Mouse (Mus musculus) testis, postnatal 14 days (tissue): ENCODE results near the gene Dok4.
"Not testable (repeated sequence)": the region's sequence is repeated elsewhere in the genome, so short reads cannot be mapped to it uniquely, and the experiment has no call there.

Experiments
- DNase-seq: peaks from one replicate; pipeline ENCODE4 v3.0.0; 2021; ENCODE audit warnings: low spot score

Dok4 gene

GRCm38 (mm10) chr8:94838600-94838999 is 37.5 kb downstream of the Dok4 start:
- DNase-seq, result no peak

- peak; percentile 96 for DNase-seq
Observed at GRCm38 (mm10) chr8:94837662-94838574, 38.2 kb downstream of the Dok4 start, which contains the start of the genes Coq9 and Ciapin1. Coq9 (plus strand) TSS chr8:94838321. Ciapin1 (minus strand) TSS chr8:94838358.

- no peak for DNase-seq
Observed at GRCm38 (mm10) chr8:94836456-94837240, 39.5 kb downstream of the Dok4 start.

GRCm38 (mm10) chr8:94835751-94836150 is 40.4 kb downstream of the Dok4 start:
- not testable (repeated sequence) for DNase-seq

GRCm38 (mm10) chr8:94833901-94834405 is 42.2 kb downstream of the Dok4 start:
- DNase-seq, result not testable (repeated sequence)

- no peak for DNase-seq
Observed at GRCm38 (mm10) chr8:94828284-94828683, 47.8 kb downstream of the Dok4 start.

GRCm38 (mm10) chr8:94826210-94826609 is 49.9 kb downstream of the Dok4 start:
- DNase-seq, result no peak

- no peak for DNase-seq
Observed at GRCm38 (mm10) chr8:94825170-94825569, 51.0 kb downstream of the Dok4 start.

- DNase-seq, result peak; percentile 56
Observed at GRCm38 (mm10) chr8:94822637-94823560, 53.2 kb downstream of the Dok4 start.

GRCm38 (mm10) chr8:94821381-94821780 is 54.7 kb downstream of the Dok4 start:
- no peak for DNase-seq

- DNase-seq, result no peak
Observed at GRCm38 (mm10) chr8:94820553-94820952, 55.6 kb downstream of the Dok4 start.

GRCm38 (mm10) chr8:94819671-94820179 is 56.4 kb downstream of the Dok4 start:
- no peak for DNase-seq

GRCm38 (mm10) chr8:94817933-94818332 is 58.2 kb downstream of the Dok4 start:
- no peak for DNase-seq

- no peak for DNase-seq
Observed at GRCm38 (mm10) chr8:94814556-94814955, 61.6 kb downstream of the Dok4 start.
